Mouse (Mus musculus) intestine, postnatal 0 days (tissue): ENCODE results near the gene Myh6. TPM values are rescaled to one million over a fixed set of nuclear protein-coding genes. Genes with fewer than 3 reads are reported as not detected.

Experiments used
- ATAC-seq: fragments of 200-750 bp; cut with Nextera tagmentation; 2 replicates; pipeline ENCODE4 v1.8.0; 2017; ENCODE audit warnings: mild to moderate bottlenecking, moderate TSS enrichment, moderate library complexity
- H3K27ac ChIP-seq: fragments of 300-500 bp; sonication (generic); 2 replicates; pipeline ENCODE4 v1.5.1; 2014; ENCODE audit warnings: mild to moderate bottlenecking, low read depth, low read length, moderate library complexity
- H3K27me3 ChIP-seq: fragments of 300-500 bp; sonication (generic); replicated peaks from 2 replicates; pipeline ENCODE4 v1.6.1; 2014; ENCODE audit warnings: low read length, mixed read lengths; ENCODE audit not compliant: control insufficient read depth, insufficient read depth
- H3K36me3 ChIP-seq: fragments of 300-500 bp; sonication (generic); 2 replicates; pipeline ENCODE4 v1.6.1; 2014; ENCODE audit warnings: mild to moderate bottlenecking, moderate library complexity; ENCODE audit not compliant: control insufficient read depth, insufficient read depth
- H3K4me1 ChIP-seq: fragments of 300-500 bp; sonication (generic); replicated peaks from 2 replicates; pipeline ENCODE4 v1.6.1; 2014; ENCODE audit warnings: antibody characterized with exemption, low read length, mixed read lengths; ENCODE audit not compliant: control insufficient read depth, insufficient read depth
- H3K4me2 ChIP-seq: fragments of 300-500 bp; sonication (generic); replicated peaks from 2 replicates; pipeline ENCODE4 v1.6.1; 2014; ENCODE audit warnings: low read depth, mild to moderate bottlenecking, moderate library complexity
- H3K4me3 ChIP-seq: fragments of 300-500 bp; sonication (generic); 2 replicates; pipeline ENCODE4 v1.5.1; 2014; ENCODE audit warnings: low read depth, low read length
- H3K9ac ChIP-seq: fragments of 300-500 bp; sonication (generic); 2 replicates; pipeline ENCODE4 v1.6.1; 2014; ENCODE audit warnings: mild to moderate bottlenecking, low read depth, low read length
- H3K9me3 ChIP-seq: fragments of 300-500 bp; sonication (generic); 2 replicates; pipeline ENCODE4 v1.6.1; 2016; ENCODE audit warnings: mixed run types; ENCODE audit not compliant: control insufficient read depth
- CTCF ChIP-seq: sonication (generic); IDR thresholded peaks from 2 replicates; pipeline ENCODE4 v1.5.1; 2016; ENCODE audit warnings: low read depth, mild to moderate bottlenecking, control low read depth, antibody characterized with exemption, moderate library complexity
- WGBS: fragments of 180-500 bp; shearing (Covaris S2); extraction: QIAGEN DNeasy Blood & Tissue Kit; methylation state at CpG from one replicate; pipeline ENCODE4 v1.1.7; 2014; 5-methylcytosine and 5-hydroxymethylcytosine counted together
- polyA plus RNA-seq: library from polyadenylated mRNA; unstranded; fragments of >200 nt; fragmentation: Nextera tagmentation; extraction: Ambion mirVana; gene quantifications from 2 replicates; pipeline ENCODE4 v1.2.1, GENCODE M21; 2015

The Myh6 gene
- polyA plus RNA-seq = 0.53 TPM in 1 of 2 replicates, not detected in the other

DNA sequence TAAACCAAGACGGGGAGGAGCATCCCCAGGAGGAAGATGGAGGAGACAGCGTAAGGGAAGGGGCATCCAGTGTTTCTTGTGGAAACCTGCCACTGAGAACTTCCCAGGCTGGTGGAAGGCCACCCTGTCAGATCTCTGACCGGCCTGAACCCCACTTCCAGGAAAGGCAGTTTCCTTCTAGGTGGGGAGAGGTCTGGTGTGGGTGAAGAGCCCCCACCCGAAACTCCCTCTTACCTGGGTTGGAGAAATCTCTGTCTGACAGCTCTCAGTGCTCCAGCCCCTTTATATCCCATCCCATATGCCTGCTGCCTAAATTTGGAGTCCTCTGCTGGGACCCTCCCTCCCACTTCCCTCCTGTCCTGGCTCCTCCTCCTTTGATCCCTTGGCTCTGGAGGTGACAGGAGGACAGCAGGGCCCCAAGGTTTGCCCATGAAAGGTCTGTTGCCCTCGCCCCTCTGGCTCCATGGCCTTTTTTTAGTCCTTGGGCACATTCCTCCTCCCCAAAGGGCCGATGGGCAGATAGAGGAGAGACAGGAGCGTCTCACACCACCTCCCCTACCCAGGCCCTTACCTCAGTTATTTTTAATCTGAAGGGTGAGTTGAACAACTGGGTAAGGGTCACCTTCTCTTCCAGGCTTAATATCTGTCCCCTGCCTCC is at the start of gene Myh6:
TSS of gene Myh6 (minus strand) at position 608 of the 658 bp plus-strand sequence.
- Histone ChIP-seq H3K9ac (no peak within 1 kb of the TSS), H3K27me3 (no peaks in the 10 kb centered on the region), H3K27ac (no peak within 1 kb of the TSS), H3K4me3 (no peak within 1 kb of the TSS), H3K9me3 (no peaks in the 10 kb centered on the region), H3K36me3 (no peaks in the 10 kb centered on the region), H3K4me1 (no peaks in the 10 kb centered on the region), H3K4me2 (no peak within 1 kb of the TSS)
- ATAC-seq = no peak
- TF ChIP-seq CTCF = no peak
- 64% methylated on average over 7 of the region's 7 CpGs for WGBS

GRCm38 (mm10) chr14:55015767-55016111 is 49.0 kb upstream of the Myh6 start:
- H3K4me1 ChIP-seq = no peaks in the 10 kb centered on the region
- H3K27ac ChIP-seq = peak overlapping the region; percentile 76
- no peak; the same call in 1 of the 2 replicates for ATAC-seq
- no peaks in the 10 kb centered on the region for H3K27me3 ChIP-seq
- peak overlapping the region; percentile 70 for H3K9ac ChIP-seq
- peak overlapping the region; percentile 77 for H3K4me2 ChIP-seq
- peak overlapping the region; percentile 80 for H3K4me3 ChIP-seq
- TF ChIP-seq CTCF = no peak
- H3K36me3 ChIP-seq = peaks cover 13% of the 10 kb centered on the region; the same call in 1 of the 2 replicates
- H3K9me3 ChIP-seq = no peaks in the 10 kb centered on the region
- WGBS = under 1% methylated on average over 17 of the region's 17 CpGs

- H3K4me3 ChIP-seq = peak within 1 kb of the TSS; percentile 80
- peak within 1 kb of the TSS; percentile 83 for H3K27ac ChIP-seq
- no peaks in the 10 kb centered on the region for H3K4me1 ChIP-seq
- H3K9me3 ChIP-seq = no peaks in the 10 kb centered on the region
- H3K36me3 ChIP-seq = peaks cover 8% of the 10 kb centered on the region; the same call in 1 of the 2 replicates
- WGBS = under 1% methylated on average over 36 of the region's 36 CpGs
- peak within 1 kb of the TSS; percentile 70 for H3K9ac ChIP-seq
- TF ChIP-seq CTCF = peak; percentile 93
- peak; percentile 97 for ATAC-seq
- H3K27me3 ChIP-seq = no peaks in the 10 kb centered on the region
- H3K4me2 ChIP-seq = peak within 1 kb of the TSS; percentile 77
Observed at GRCm38 (mm10) chr14:55014991-55015766, 48.5 kb upstream of the Myh6 start, which contains the start of gene Ngdn. Gene Ngdn, plus strand, starts transcription at chr14:55015454.

GRCm38 (mm10) chr14:55014591-55014990 is 47.9 kb upstream of the Myh6 start:
- Histone ChIP-seq H3K4me2 (peak overlapping the region; percentile 69), H3K9me3 (no peaks in the 10 kb centered on the region), H3K27ac (peak overlapping the region; percentile 83), H3K4me1 (no peaks in the 10 kb centered on the region), H3K27me3 (no peaks in the 10 kb centered on the region), H3K9ac (peak overlapping the region; percentile 55), H3K4me3 (peak overlapping the region; percentile 46), H3K36me3 (peaks cover 8% of the 10 kb centered on the region; the same call in 1 of the 2 replicates)
- ATAC-seq = peak; percentile 50
- TF ChIP-seq CTCF = no peak
- under 1% methylated on average over 27 of the region's 27 CpGs for WGBS

- TF ChIP-seq CTCF = peak; percentile 53
- Histone ChIP-seq H3K27ac (no peak overlapping the region), H3K9ac (no peak overlapping the region), H3K27me3 (no peaks in the 10 kb centered on the region), H3K4me1 (no peaks in the 10 kb centered on the region), H3K4me3 (no peak overlapping the region), H3K4me2 (no peak overlapping the region), H3K9me3 (no peaks in the 10 kb centered on the region), H3K36me3 (no peaks in the 10 kb centered on the region)
- no peak for ATAC-seq
- WGBS = 66% methylated on average over 4 of the region's 4 CpGs
Observed at GRCm38 (mm10) chr14:55011116-55011515, 44.4 kb upstream of the Myh6 start.

- no peak overlapping the region for H3K4me3 ChIP-seq
- ATAC-seq = no peak
- TF ChIP-seq CTCF = no peak
- no peak overlapping the region for H3K9ac ChIP-seq
- WGBS = 80% methylated on average over 8 of the region's 8 CpGs
- no peak overlapping the region for H3K27ac ChIP-seq
- no peak overlapping the region for H3K4me2 ChIP-seq
- H3K4me1 ChIP-seq = 0 out of 2 replicates have a peak, but pooled peaks cover 3% of the 10 kb centered on the region
- H3K27me3 ChIP-seq = no peaks in the 10 kb centered on the region
- H3K9me3 ChIP-seq = no peaks in the 10 kb centered on the region
- H3K36me3 ChIP-seq = no peaks in the 10 kb centered on the region
Observed at GRCm38 (mm10) chr14:55008417-55008816, 41.7 kb upstream of the Myh6 start.
